Mouse (Mus musculus) limb, embryonic 14.5 days (tissue): ENCODE data around the gene Gm14226. TPM values are rescaled to one million over a fixed set of nuclear protein-coding genes. Genes with fewer than 3 reads are reported as not detected.
"Not testable (repeated sequence)": the region's sequence is repeated elsewhere in the genome, so short reads cannot be mapped to it uniquely, and the experiment has no call there.

Source experiments
- ATAC-seq: fragments of 200-750 bp; cut with Nextera tagmentation; 2 replicates; pipeline ENCODE4 v1.8.0; 2017; ENCODE audit warnings: low read depth, moderate number of reproducible peaks, moderate TSS enrichment; ENCODE audit not compliant: low FRiP score
- DNase-seq: peaks from one replicate; pipeline ENCODE4 v3.0.0-alpha.2; 2015; ENCODE audit warnings: low spot score
- H3K27ac ChIP-seq: fragments of 300-500 bp; sonication (generic); replicated peaks from 2 replicates; pipeline ENCODE4 v1.5.1; 2014; ENCODE audit warnings: low read depth, mild to moderate bottlenecking, low read length, moderate library complexity, mixed read lengths
- H3K27me3 ChIP-seq: fragments of 300-500 bp; sonication (generic); 2 replicates; pipeline ENCODE4 v1.6.1; 2014; ENCODE audit warnings: low read length, mixed read lengths; ENCODE audit not compliant: control insufficient read depth, insufficient read depth
- H3K36me3 ChIP-seq: fragments of 300-500 bp; sonication (generic); 2 replicates; pipeline ENCODE4 v1.6.1; 2014; ENCODE audit warnings: mild to moderate bottlenecking, low read length, moderate library complexity, mixed read lengths; ENCODE audit not compliant: control insufficient read depth, insufficient read depth
- H3K4me1 ChIP-seq: fragments of 300-500 bp; sonication (generic); 2 replicates; pipeline ENCODE4 v1.6.1; 2014; ENCODE audit warnings: antibody characterized with exemption, low read length, mixed read lengths; ENCODE audit not compliant: control insufficient read depth, insufficient read depth
- H3K4me2 ChIP-seq: fragments of 300-500 bp; sonication (generic); replicated peaks from 2 replicates; pipeline ENCODE4 v1.6.1; 2014; ENCODE audit warnings: low read depth, mild to moderate bottlenecking, low read length, moderate library complexity; ENCODE audit not compliant: severe bottlenecking
- H3K4me3 ChIP-seq: fragments of 300-500 bp; sonication (generic); replicated peaks from 2 replicates; pipeline ENCODE4 v1.5.1; 2014; ENCODE audit warnings: low read length
- H3K9ac ChIP-seq: fragments of 300-500 bp; sonication (generic); 2 replicates; pipeline ENCODE4 v1.6.1; 2014; ENCODE audit warnings: mild to moderate bottlenecking, low read depth, low read length, moderate library complexity; ENCODE audit not compliant: severe bottlenecking
- H3K9me3 ChIP-seq: fragments of 300-500 bp; sonication (generic); 2 replicates; pipeline ENCODE4 v1.6.1; 2016; ENCODE audit warnings: low read length; ENCODE audit not compliant: control insufficient read depth
- POLR2A ChIP-seq: fragments of 200-500 bp; IDR thresholded peaks from 2 replicates; pipeline ENCODE4 v1.8.0; 2012; ENCODE audit warnings: inconsistent platforms, mild to moderate bottlenecking, moderate library complexity, borderline replicate concordance; ENCODE audit not compliant: insufficient read depth, insufficient read length; ENCODE audit errors: extremely low read depth
- WGBS: fragments of 180-500 bp; shearing (Covaris S2); extraction: QIAGEN DNeasy Blood & Tissue Kit; methylation state at CpG from one replicate; pipeline ENCODE4 v1.1.7; 2014; 5-methylcytosine and 5-hydroxymethylcytosine counted together
- polyA plus RNA-seq, 2 experiments: library from polyadenylated mRNA; depleted of rRNA in 1 of 2; stranded (reverse) in 1 of 2; unstranded in 1 of 2; fragments of >200 nt; fragmentation: Nextera tagmentation in 1 of 2; extraction: Ambion mirVana in 1 of 2; gene quantifications; 2 replicates each; pipeline versions ENCODE4 v1.2.1 to v1.2.3; 2012 to 2014

The Gm14226 gene
- polyA plus RNA-seq, 2 experiments = 5.7 to 17.7 TPM

- no peaks in the 10 kb centered on the region for H3K9me3 ChIP-seq
Observed at GRCm38 (mm10) chr2:154991411-154991810, 26.7 kb upstream of the Gm14226 start.

DNA sequence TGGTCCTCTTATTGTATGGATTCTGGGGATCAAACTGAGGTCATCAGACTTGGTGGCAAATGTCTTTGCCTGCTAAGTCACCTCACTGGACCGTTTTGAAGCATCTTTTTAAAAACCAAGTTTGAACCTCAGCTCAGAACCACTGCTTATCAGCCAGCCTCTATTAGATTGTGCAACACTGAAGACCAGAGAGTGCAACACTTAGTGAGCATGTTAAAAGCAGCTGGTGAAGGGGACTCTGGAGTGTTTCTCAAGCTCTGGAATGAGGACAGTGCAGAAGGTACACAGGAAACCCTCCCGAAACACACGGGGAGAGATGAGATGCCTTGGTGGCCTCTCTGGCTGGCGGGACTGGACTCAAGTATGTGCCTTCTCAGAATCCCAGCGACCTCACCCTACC, 26.0 kb upstream of the Gm14226 start:
- WGBS = 88% methylated on average over 5 of the region's 5 CpGs
- ATAC-seq = no peak

More at GRCm38 (mm10) chr2:154991411-154991810, 26.7 kb upstream of the Gm14226 start:
- ATAC-seq = no peak
- DNase-seq = no peak
- H3K4me3 ChIP-seq = no peak overlapping the region
- H3K27me3 ChIP-seq = no peaks in the 10 kb centered on the region
- no peak overlapping the region for H3K9ac ChIP-seq
- no peak overlapping the region for H3K4me2 ChIP-seq
- no peak overlapping the region for H3K27ac ChIP-seq
- H3K4me1 ChIP-seq = no peaks in the 10 kb centered on the region
- TF ChIP-seq POLR2A = no peak
- WGBS = 84% methylated on average over 8 of the region's 8 CpGs
- H3K36me3 ChIP-seq = no peaks in the 10 kb centered on the region

GRCm38 (mm10) chr2:155005491-155005890, 12.6 kb upstream of the Gm14226 start:
- Histone ChIP-seq H3K27ac (no peak overlapping the region), H3K4me1 (no peaks in the 10 kb centered on the region), H3K27me3 (no peaks in the 10 kb centered on the region), H3K9me3 (no peaks in the 10 kb centered on the region), H3K4me3 (no peak overlapping the region), H3K36me3 (no peaks in the 10 kb centered on the region), H3K4me2 (no peak overlapping the region), H3K9ac (no peak overlapping the region)
- no peak for TF ChIP-seq POLR2A
- no peak for DNase-seq
- 87% methylated on average over 11 of the region's 11 CpGs for WGBS
- ATAC-seq = no peak

More for the DNA sequence above, 26.0 kb upstream of the Gm14226 start:
- no peak overlapping the region for H3K9ac ChIP-seq
- H3K27ac ChIP-seq = no peak overlapping the region
- no peaks in the 10 kb centered on the region for H3K36me3 ChIP-seq
- H3K4me2 ChIP-seq = no peak overlapping the region
- H3K4me1 ChIP-seq = no peaks in the 10 kb centered on the region
- no peaks in the 10 kb centered on the region for H3K9me3 ChIP-seq
- H3K27me3 ChIP-seq = no peaks in the 10 kb centered on the region
- TF ChIP-seq POLR2A = no peak
- DNase-seq = no peak
- no peak overlapping the region for H3K4me3 ChIP-seq

DNA sequence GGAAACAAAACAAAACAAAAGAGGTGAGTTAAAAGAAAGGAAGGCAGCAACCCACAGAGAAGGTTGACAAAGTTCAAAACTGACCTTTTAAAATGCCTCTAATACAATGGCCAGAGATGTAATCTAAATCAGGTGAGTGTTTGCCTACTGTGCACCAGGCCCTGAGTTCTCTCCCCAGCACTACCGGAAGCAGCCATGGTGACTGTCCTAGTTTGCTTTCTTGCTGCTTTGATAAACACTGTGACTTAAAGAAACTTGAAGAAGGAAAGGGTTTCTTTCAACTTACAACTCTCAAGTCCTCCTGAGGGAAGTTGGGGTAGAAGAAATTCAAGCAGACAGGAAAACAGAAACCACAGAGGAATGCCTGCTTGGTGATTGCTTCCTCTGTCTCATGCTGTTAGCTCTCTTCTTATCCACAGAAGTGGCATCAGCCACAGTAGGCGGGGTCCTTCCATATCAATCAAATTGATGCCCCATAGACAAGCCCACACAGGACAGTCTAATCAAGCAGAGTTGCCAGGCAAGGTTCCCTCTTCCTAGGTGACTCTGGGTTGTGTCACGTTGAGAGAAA, 6.9 kb upstream of the Gm14226 start:
- Histone ChIP-seq H3K4me3 (no peak overlapping the region), H3K4me1 (no peaks in the 10 kb centered on the region), H3K9ac (no peak overlapping the region), H3K27me3 (no peaks in the 10 kb centered on the region), H3K36me3 (no peaks in the 10 kb centered on the region), H3K9me3 (no peaks in the 10 kb centered on the region), H3K27ac (no peak overlapping the region), H3K4me2 (no peak overlapping the region)
- TF ChIP-seq POLR2A = no peak
- ATAC-seq = no peak
- WGBS = 46% methylated on average over 3 of the region's 3 CpGs
- no peak for DNase-seq

DNA sequence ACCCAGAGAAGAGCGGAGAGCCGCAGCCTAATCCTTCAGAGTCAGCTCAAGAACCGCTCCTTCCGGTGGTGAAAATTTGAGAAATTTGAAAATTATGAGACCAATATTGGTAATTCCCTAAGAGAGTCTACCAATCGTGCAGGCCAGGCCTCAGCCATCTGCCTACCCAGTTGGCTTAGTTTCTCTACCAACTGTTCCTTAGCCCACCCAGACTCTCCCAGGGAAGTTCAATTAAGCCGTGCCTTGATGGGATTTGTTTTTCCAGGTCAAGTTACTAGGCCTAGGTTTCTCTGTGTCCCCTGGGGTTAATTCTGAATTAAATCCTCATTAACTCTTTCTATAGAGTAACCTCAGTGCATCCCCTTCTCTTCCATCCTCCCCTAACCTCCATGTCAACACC, 5.1 kb upstream of the Gm14226 start:
- DNase-seq = no peak
- Histone ChIP-seq H3K4me3 (no peak overlapping the region), H3K27me3 (no peaks in the 10 kb centered on the region), H3K4me1 (no peaks in the 10 kb centered on the region), H3K4me2 (no peak overlapping the region), H3K9me3 (no peaks in the 10 kb centered on the region), H3K27ac (no peak overlapping the region), H3K36me3 (no peaks in the 10 kb centered on the region), H3K9ac (no peak overlapping the region)
- 77% methylated on average over 6 of the region's 6 CpGs for WGBS
- no peak for TF ChIP-seq POLR2A
- no peak for ATAC-seq

GRCm38 (mm10) chr2:155016751-155017150, 1.3 kb upstream of the Gm14226 start:
- not testable (repeated sequence) for H3K36me3 ChIP-seq, H3K27me3 ChIP-seq, H3K4me3 ChIP-seq, DNase-seq, H3K27ac ChIP-seq, H3K4me2 ChIP-seq, H3K9ac ChIP-seq, H3K9me3 ChIP-seq, ATAC-seq, H3K4me1 ChIP-seq
- 60% methylated on average over 5 of the region's 9 CpGs for WGBS
